Mouse (Mus musculus): ENCODE data around the gene Acad11.

GRCm38 (mm10) chr9:104014526-104014925, 48.7 kb upstream of the Acad11 start:
- TF ChIP-seq CTCF (IDR thresholded peaks at IDR 0.05; ENCODE audit: control insufficient read depth, insufficient read depth, insufficient replicate concordance, low read depth, low read length): no peak
- TF ChIP-seq POLR2A (IDR thresholded peaks at IDR 0.05; ENCODE audit: control insufficient read depth, low read depth, low read length): no peak
